Mouse (Mus musculus): ENCODE measurements around the gene Miga1.

Miga1 gene

GRCm38 (mm10) chr3:152247708-152248107, 92.5 kb downstream of the Miga1 start:
- in situ Hi-C loops (cut with MboI, MseI) = no loop called here

GRCm38 (mm10) chr3:152245273-152245910, 94.8 kb downstream of the Miga1 start:
- in situ Hi-C loops (cut with MboI, MseI) = no loop called here

- in situ Hi-C loops (cut with MboI, MseI) = no loop called here
Measured at GRCm38 (mm10) chr3:152243304-152243703, 96.9 kb downstream of the Miga1 start.

GRCm38 (mm10) chr3:152241098-152241497, 99.1 kb downstream of the Miga1 start:
- in situ Hi-C loops (cut with MboI, MseI) = no loop called here

- in situ Hi-C loops (cut with MboI, MseI) = no loop called here
Measured at GRCm38 (mm10) chr3:152239592-152239991, 100.6 kb downstream of the Miga1 start.

- in situ Hi-C loops (cut with MboI, MseI) = no loop called here
Measured at GRCm38 (mm10) chr3:152238836-152239235, 101.4 kb downstream of the Miga1 start.

- in situ Hi-C loops (cut with MboI, MseI) = no loop called here
Measured at GRCm38 (mm10) chr3:152235805-152236204, 104.4 kb downstream of the Miga1 start.

- in situ Hi-C loops (cut with MboI, MseI) = no loop called here
Measured at GRCm38 (mm10) chr3:152235238-152235637, 105.0 kb downstream of the Miga1 start.

GRCm38 (mm10) chr3:152231333-152232100, 108.7 kb downstream of the Miga1 start:
- in situ Hi-C loops (cut with MboI, MseI) = no loop called here

GRCm38 (mm10) chr3:152229271-152229670, 110.9 kb downstream of the Miga1 start:
- in situ Hi-C loops (cut with MboI, MseI) = no loop called here

GRCm38 (mm10) chr3:152228843-152229242, 111.4 kb downstream of the Miga1 start:
- in situ Hi-C loops (cut with MboI, MseI) = no loop called here

GRCm38 (mm10) chr3:152225906-152226305, 114.3 kb downstream of the Miga1 start:
- in situ Hi-C loops (cut with MboI, MseI) = no loop called here

- in situ Hi-C loops (cut with MboI, MseI) = loop anchor here (25.0 kb wide), 1 partner anchor 1687 kb away; the partner anchor contains the start of genes Msh4 and Rabggtb
Measured at GRCm38 (mm10) chr3:152224918-152225317, 115.3 kb downstream of the Miga1 start.

Measured in T-helper 2 cell (primary cell).